Mouse (Mus musculus) retina, adult 2 months (tissue): ENCODE results near the gene Car10.

Experiments
- DNase-seq: peaks from one replicate; pipeline ENCODE4 v3.0.0-alpha.2; 2012; ENCODE audit warnings: low read depth, low spot score

The Car10 gene

GRCm38 (mm10) chr11:93097941-93098828, at the start of gene Car10:
TSS of gene Car10 (plus strand) at chr11:93098028.
- no peak for DNase-seq

DNA sequence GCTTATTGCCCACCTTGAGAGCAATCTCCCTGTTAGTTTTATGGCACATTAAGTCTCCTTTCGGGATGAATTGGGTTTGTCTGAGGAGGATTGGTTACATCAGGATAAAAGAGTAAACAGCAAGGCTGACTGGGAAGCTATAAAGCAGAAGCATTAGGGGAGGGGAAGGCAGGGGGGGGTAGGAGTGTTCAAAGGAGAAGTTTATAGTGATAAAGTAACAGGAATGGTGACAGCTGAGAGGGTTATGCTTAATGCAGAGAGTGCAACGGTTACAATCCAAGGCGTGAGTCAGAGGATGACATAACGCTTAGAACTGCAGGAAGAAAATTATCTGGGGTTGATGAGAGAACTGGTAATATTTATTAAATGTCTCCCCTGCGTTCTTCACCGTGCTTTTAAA, 32.8 kb upstream of the Car10 start:
- no peak for DNase-seq

GRCm38 (mm10) chr11:93065656-93066181, 32.1 kb upstream of the Car10 start:
- DNase-seq, result no peak

GRCm38 (mm10) chr11:93095588-93095987, 2.2 kb upstream of the Car10 start:
- DNase-seq, result no peak

DNA sequence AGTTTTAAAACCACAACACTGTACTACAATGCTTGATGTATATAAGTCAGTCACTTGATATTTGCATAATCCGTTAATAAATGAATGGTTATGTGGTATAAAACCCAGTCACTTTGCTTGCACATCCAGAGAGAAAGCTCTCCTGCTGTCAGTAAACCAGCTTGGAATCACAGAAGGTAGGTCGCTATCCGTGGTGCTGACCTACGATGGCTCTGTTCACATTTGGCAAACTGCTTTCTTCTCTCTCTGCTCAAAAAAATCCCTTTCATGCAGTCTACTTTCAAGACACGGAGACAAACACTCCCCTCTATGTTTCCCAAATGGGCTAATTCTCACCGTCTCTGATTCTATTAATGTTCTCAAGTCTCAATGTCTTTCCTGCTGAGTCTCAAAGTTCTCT, 827 bp upstream of the Car10 start:
- DNase-seq, result no peak

DNA sequence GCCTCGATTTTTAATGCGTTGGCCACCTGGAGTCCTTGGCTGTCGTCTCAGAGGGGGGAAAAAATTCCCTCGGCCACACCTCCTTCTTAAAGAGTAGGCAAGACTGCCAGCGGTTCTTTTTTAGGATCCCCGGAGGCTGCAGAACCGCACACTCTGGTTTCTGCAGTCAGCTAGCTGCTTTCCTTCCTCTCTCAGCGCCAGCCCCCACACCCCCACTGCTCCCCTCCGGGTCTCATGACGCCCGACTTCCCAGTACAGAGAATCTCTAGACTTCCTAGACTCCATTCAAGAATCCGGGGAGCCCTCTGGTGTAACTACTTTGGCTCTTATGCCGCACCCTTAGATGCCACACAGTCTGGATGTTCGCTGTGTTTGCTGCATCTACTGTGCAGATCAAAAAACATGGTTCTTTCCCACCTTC, 387 bp upstream of the Car10 start:
- DNase-seq, result no peak

DNA sequence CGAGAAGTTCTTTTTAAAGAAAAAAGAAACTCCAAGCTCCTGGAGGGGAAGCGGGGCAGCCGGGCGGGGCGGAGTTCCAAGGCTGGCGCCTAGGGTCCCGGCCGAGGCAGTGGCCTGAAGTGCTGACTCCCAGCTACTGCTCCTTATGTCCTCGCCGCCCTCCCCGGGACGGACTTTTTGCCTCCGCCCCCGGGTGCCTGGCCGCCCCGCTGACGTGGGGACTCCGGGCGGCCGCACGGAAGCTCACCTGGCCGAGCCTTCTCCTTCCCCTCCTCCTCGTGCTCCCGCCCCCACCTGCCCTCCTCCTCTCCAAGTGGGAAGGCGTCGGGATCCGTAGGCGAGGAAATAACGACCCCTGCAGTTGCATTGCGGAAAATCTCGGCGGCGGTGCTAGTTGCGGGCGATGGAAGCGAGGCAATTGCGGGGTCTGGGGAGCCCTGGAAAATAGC, 1.1 kb downstream of the Car10 start:
- DNase-seq, result no peak

GRCm38 (mm10) chr11:93099431-93100370, 1.9 kb downstream of the Car10 start:
- DNase-seq, result no peak

- no peak for DNase-seq
These were observed 2.8 kb downstream of the Car10 start for GRCm38 (mm10) chr11:93100606-93101005.

DNA sequence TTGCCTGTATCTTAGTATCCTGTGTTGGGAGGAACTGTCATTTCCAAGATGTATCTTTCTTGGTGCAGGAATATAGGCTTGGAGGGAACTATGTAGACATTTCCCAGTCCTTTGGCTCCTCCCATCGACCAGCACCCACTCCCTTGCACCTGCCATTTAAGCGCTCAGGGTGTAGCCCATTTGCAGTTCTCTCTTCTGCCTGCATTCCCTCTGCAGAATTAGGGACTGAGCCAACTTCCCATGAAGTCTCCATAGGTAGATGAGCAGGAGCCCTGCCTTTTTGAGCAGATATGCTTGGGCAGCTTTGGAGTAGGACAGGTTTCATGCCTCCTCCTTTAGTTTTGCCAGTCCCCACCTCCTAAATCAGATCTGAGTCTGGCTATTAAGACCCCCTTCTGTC, 3.3 kb downstream of the Car10 start:
- DNase-seq, result no peak

GRCm38 (mm10) chr11:93102321-93102720, 4.5 kb downstream of the Car10 start:
- DNase-seq, result no peak

GRCm38 (mm10) chr11:93103101-93103815, 5.4 kb downstream of the Car10 start:
- DNase-seq, result no peak

GRCm38 (mm10) chr11:93109451-93109850, 11.6 kb downstream of the Car10 start:
- DNase-seq, result no peak

DNA sequence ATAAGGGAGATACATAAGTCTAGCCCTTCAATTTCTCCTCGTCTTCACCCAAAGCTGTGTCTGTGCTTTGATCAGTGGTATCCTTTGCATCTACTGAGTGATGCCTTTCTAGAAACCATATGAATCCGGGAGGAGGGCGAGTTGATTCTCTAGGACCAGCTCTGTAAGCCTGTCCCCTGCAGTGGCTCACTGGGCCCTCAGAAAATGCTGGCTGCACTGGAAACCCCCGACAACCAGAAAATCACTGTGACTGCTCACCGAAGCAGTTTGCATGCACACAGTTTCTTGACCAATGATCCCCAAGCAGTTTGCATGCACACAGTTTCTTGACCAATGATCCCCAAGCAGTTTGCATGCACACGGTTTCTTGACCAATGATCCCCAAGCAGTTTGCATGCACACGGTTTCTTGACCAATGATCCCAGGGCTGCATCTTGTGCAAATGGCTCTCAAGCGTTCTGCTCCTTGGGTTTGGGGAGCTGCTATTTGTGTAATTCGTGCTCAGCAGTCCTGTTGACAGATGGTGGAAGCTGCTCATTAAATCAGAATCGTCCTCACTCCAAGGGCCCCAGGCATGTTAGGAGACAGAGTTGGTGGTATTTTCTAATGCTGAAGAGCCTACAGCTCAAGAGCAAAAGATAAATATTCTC, 23.1 kb downstream of the Car10 start:
- no peak for DNase-seq

DNA sequence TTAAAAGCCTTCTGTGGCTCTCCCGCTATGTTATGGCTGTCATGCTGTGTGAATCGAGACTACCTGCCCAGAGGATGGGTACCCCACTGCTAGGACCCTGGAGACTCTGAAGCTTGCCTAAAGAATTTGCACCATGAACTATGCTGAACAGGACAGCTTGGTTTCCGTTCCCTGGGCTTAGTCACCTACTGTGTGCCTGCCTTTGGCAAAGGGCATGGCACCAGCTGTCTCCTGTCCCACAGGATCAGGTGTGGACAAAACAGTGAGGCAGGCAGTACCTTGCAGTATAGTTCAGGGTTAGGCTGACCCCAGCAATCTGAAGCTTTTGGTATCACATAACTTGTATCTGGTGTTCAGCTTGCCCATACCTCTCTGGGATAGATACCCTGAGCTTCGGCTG, 25.9 kb downstream of the Car10 start:
- no peak for DNase-seq

DNA sequence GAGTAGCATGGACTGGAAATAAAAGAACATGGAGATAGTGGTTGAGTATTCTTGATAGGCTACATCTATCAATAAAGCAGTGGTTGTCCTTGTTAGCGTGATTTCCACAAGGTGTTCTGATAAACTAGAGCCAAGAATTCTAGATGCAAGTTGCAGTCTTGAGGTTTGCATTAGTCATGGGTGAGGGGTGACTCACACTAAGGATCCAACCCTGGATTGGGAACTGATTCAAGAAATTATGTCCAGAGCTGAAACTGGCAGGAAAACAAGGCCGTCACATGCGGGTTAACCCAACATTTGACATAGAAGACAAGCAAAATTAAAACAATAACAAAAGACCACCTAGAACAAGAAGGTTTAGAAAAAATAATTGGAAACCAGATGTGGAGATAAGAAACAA, 28.6 kb downstream of the Car10 start:
- DNase-seq, result no peak

- DNase-seq, result no peak
These were observed 30.7 kb downstream of the Car10 start for GRCm38 (mm10) chr11:93128481-93128880.

- no peak for DNase-seq
These were observed 40.0 kb downstream of the Car10 start for GRCm38 (mm10) chr11:93137841-93138240.

DNA sequence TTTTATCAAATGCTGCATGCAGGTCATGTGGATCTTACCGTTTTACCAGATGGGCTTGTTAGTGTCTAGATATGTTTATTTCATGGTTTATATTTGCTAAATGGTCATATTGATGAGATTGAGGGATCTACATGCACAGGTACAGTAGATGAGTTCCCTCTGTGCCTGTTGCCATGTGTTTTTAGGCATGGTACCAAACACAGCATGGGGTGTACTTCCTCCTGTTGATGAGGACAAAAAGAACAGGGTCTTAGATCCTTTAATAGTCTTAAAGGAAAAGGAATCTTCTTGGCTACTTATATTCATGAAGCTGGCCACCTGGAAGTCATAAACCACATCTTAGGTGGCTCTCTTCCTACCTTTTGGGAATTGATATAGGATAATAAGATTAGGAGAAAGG, 43.9 kb downstream of the Car10 start:
- DNase-seq, result no peak

GRCm38 (mm10) chr11:93144544-93144943, 46.7 kb downstream of the Car10 start:
- no peak for DNase-seq

- DNase-seq, result no peak
These were observed 57.1 kb downstream of the Car10 start for GRCm38 (mm10) chr11:93154910-93155309.
